Mouse (Mus musculus): ENCODE data around the gene Dcaf6. TPM values are rescaled to one million over a fixed set of nuclear protein-coding genes. Genes with fewer than 3 reads are reported as not detected.
"Not testable (repeated sequence)": the region's sequence is repeated elsewhere in the genome, so short reads cannot be mapped to it uniquely, and the experiment has no call there.

Gene Dcaf6
- polyA plus RNA-seq, 1 experiment from 2014 or later, result 15.9 TPM

GRCm38 (mm10) chr1:165342126-165342525 is 118.1 kb downstream of the Dcaf6 start:
- H3K9me3 ChIP-seq, result no peaks in the 10 kb centered on the region
- no peak overlapping the region for H3K4me3 ChIP-seq
- H3K27ac ChIP-seq, result no peak overlapping the region
- H3K4me1 ChIP-seq, result peaks cover 17% of the 10 kb centered on the region
- no peaks in the 10 kb centered on the region for H3K27me3 ChIP-seq
- peaks cover 4% of the 10 kb centered on the region; the same call in 1 of the 2 replicates for H3K36me3 ChIP-seq
- H3K9ac ChIP-seq, result no peak overlapping the region
- no peak for ATAC-seq (ENCODE audit: low FRiP score, low read depth)
- WGBS, result 75% methylated on average over 7 of the region's 7 CpGs
- no peak overlapping the region for H3K4me2 ChIP-seq (replicated peaks)

DNA sequence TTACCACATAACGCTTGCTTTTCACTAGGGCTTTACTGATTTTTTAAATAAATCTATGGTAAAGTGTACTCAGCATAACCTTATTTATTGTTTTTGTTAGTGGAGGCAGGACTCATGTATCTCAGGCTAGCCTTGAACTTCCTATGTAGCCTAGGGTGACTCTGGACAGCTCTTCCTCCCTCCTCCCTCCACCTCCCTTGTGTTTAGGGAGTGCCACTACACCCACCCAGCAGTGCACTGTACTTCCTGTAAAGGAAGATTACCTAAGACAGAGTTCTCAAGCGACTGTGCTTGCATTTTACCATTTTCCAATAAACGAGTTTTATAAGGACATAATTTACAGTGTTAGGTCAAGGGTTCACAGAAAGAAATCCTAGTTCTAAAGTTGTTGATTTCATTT is 127.5 kb downstream of the Dcaf6 start:
- no peak overlapping the region for H3K4me2 ChIP-seq (replicated peaks)
- H3K9ac ChIP-seq, result no peak overlapping the region
- no peaks in the 10 kb centered on the region for H3K27me3 ChIP-seq
- ATAC-seq (ENCODE audit: low FRiP score, low read depth), result no peak
- no peaks in the 10 kb centered on the region for H3K9me3 ChIP-seq
- H3K4me3 ChIP-seq, result no peak overlapping the region
- H3K36me3 ChIP-seq, result peaks cover 19% of the 10 kb centered on the region
- H3K4me1 ChIP-seq, result peaks cover 2% of the 10 kb centered on the region; the same call in 1 of the 2 replicates
- H3K27ac ChIP-seq, result no peak overlapping the region
- WGBS, result 63% methylated on average over 3 of the region's 3 CpGs

DNA sequence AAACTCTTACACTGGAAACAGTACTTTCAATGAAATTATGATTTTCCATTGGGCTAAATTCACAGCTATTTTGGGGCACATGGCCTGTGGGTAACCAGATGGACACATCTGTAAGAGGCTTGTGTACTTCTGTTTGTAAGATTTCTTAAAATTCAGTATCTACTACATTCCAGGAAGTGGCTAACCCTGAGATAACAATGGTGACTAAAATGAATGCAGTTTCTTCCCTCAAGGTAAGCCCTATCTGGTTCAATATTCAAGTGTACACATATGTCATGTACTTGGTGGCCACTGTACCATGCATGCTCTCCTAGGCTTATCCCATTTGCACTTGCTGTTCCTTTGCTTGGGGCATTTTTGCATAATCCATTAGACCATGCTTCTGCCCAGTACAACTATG is 129.4 kb downstream of the Dcaf6 start:
- Histone ChIP-seq H3K9ac (no peak overlapping the region), H3K27ac (no peak overlapping the region), H3K4me2 (replicated peaks) (no peak overlapping the region), H3K9me3 (no peaks in the 10 kb centered on the region), H3K36me3 (peaks cover 15% of the 10 kb centered on the region), H3K4me3 (no peak overlapping the region), H3K27me3 (no peaks in the 10 kb centered on the region), H3K4me1 (peaks cover 9% of the 10 kb centered on the region)
- ATAC-seq (ENCODE audit: low FRiP score, low read depth), result no peak

GRCm38 (mm10) chr1:165328384-165329289 is 131.6 kb downstream of the Dcaf6 start:
- H3K36me3 ChIP-seq, result peaks cover 35% of the 10 kb centered on the region
- ATAC-seq (ENCODE audit: low FRiP score, low read depth); H3K4me3 ChIP-seq; H3K27ac ChIP-seq; H3K27me3 ChIP-seq; H3K9me3 ChIP-seq; H3K4me2 ChIP-seq (replicated peaks); H3K9ac ChIP-seq; H3K4me1 ChIP-seq: not testable (repeated sequence)
- WGBS, result 88% methylated on average over 17 of the region's 17 CpGs

GRCm38 (mm10) chr1:165327831-165328230 is 132.4 kb downstream of the Dcaf6 start:
- Histone ChIP-seq H3K4me2 (replicated peaks) (no peak overlapping the region), H3K9me3 (no peaks in the 10 kb centered on the region), H3K4me1 (peaks cover 9% of the 10 kb centered on the region), H3K27me3 (no peaks in the 10 kb centered on the region), H3K27ac (no peak overlapping the region), H3K4me3 (no peak overlapping the region), H3K9ac (no peak overlapping the region), H3K36me3 (peaks cover 43% of the 10 kb centered on the region)
- ATAC-seq (ENCODE audit: low FRiP score, low read depth), result no peak
- 21% methylated on average over 5 of the region's 5 CpGs for WGBS

DNA sequence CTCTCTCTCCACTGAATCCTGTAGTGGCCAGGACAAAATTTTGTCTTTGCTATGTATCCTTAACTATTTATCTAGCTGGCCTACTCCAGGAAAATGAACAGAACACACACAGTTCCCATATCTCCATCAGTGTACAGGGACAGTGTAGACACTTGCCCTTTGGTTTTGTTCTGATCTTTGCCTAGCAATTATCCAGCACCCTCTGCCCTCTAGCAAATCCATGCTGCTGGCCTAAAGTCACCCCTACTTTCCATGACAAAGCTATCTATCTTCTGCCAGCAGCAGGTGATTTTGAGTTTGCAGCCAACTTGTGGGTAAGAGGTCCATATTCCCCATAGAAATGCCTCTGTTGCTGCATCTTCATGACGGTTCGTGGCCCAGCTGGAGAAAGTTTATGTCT is 132.9 kb downstream of the Dcaf6 start:
- H3K27ac ChIP-seq, result no peak overlapping the region
- no peaks in the 10 kb centered on the region for H3K27me3 ChIP-seq
- 30% methylated on average over 2 of the region's 2 CpGs for WGBS
- H3K4me1 ChIP-seq, result peaks cover 9% of the 10 kb centered on the region
- no peak for ATAC-seq (ENCODE audit: low FRiP score, low read depth)
- H3K4me3 ChIP-seq, result no peak overlapping the region
- H3K9ac ChIP-seq, result no peak overlapping the region
- H3K4me2 ChIP-seq (replicated peaks), result no peak overlapping the region
- H3K36me3 ChIP-seq, result peaks cover 46% of the 10 kb centered on the region
- H3K9me3 ChIP-seq, result no peaks in the 10 kb centered on the region

DNA sequence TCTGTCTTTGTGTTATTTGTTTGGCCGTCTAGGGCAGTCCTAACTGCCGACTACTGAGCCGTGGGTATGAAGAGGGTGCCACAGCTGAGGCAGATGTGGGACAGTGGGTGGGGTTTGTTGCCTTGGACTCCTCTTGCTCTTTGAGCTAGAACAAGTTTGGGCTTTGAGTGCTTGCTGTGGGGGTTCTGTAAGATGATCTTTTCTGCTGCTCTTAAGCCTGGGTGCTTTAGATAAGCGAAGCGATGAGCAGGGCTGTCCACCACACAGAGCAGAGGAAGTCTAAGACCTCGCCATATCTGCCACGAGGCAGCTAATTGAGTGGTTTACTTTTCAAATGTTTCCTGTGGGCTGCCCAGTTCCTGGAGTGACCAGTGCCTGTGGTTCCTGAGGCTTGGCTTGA is 137.3 kb downstream of the Dcaf6 start:
- Histone ChIP-seq H3K27me3 (no peaks in the 10 kb centered on the region), H3K9ac (no peak overlapping the region), H3K4me3 (no peak overlapping the region), H3K36me3 (peaks cover 71% of the 10 kb centered on the region), H3K4me2 (replicated peaks) (no peak overlapping the region), H3K9me3 (no peaks in the 10 kb centered on the region), H3K4me1 (peaks cover 8% of the 10 kb centered on the region), H3K27ac (no peak overlapping the region)
- ATAC-seq (ENCODE audit: low FRiP score, low read depth), result no peak
- 81% methylated on average over 7 of the region's 7 CpGs for WGBS

DNA sequence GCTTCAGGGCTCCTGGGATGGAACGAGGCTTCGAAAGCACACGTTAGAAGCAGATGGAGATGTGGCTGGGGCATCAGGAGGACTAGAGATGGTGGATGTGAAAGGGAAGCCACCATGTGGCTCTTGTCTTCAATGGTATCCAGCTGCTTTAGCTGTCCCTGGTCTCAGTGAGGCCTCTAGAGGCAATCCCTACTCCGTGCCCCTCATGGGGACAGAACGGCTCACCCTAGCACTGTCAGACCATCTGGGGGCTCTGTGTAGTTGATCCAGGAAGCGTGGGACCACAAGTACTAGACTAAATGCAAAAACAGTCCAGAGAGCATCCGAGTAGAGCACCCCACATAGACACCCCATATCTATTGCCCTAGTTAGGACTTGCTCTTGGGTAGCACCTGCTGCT is 138.4 kb downstream of the Dcaf6 start:
- peaks cover 81% of the 10 kb centered on the region for H3K36me3 ChIP-seq
- no peaks in the 10 kb centered on the region for H3K27me3 ChIP-seq
- no peak for ATAC-seq (ENCODE audit: low FRiP score, low read depth)
- WGBS, result 79% methylated on average over 7 of the region's 7 CpGs
- H3K4me3 ChIP-seq, result no peak overlapping the region
- H3K4me1 ChIP-seq, result no peaks in the 10 kb centered on the region
- no peak overlapping the region for H3K9ac ChIP-seq
- H3K4me2 ChIP-seq (replicated peaks), result no peak overlapping the region
- H3K9me3 ChIP-seq, result no peaks in the 10 kb centered on the region
- no peak overlapping the region for H3K27ac ChIP-seq

DNA sequence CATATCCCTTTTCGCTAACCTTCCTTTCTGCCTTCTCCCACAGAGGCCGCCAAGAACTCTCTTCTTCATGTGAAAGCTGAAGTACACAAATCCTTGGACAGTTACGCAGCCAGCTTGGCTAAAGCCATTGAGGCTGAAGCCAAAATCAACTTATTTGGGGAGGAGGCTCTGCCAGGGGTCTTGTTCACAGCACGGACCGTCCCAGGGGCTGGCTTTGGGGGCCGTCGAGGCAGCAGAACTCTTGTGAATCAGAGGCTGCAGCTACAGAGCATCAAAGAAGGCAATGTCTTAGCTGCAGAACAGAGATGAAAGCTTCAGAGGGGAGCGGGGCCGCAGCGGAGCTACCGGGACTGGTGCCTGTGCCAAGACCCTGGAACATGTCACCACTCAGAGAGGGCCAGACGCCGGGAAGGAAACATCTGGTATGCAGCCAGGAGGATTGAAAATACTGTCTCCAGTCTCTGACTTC is 138.8 kb downstream of the Dcaf6 start:
- WGBS, result 69% methylated on average over 13 of the region's 13 CpGs
- no peak for ATAC-seq (ENCODE audit: low FRiP score, low read depth)
- peaks cover 83% of the 10 kb centered on the region for H3K36me3 ChIP-seq
- H3K27ac ChIP-seq, result no peak overlapping the region
- no peak overlapping the region for H3K4me2 ChIP-seq (replicated peaks)
- H3K4me3 ChIP-seq, result no peak overlapping the region
- H3K9me3 ChIP-seq, result no peaks in the 10 kb centered on the region
- H3K27me3 ChIP-seq, result no peaks in the 10 kb centered on the region
- no peaks in the 10 kb centered on the region for H3K4me1 ChIP-seq
- H3K9ac ChIP-seq, result no peak overlapping the region

DNA sequence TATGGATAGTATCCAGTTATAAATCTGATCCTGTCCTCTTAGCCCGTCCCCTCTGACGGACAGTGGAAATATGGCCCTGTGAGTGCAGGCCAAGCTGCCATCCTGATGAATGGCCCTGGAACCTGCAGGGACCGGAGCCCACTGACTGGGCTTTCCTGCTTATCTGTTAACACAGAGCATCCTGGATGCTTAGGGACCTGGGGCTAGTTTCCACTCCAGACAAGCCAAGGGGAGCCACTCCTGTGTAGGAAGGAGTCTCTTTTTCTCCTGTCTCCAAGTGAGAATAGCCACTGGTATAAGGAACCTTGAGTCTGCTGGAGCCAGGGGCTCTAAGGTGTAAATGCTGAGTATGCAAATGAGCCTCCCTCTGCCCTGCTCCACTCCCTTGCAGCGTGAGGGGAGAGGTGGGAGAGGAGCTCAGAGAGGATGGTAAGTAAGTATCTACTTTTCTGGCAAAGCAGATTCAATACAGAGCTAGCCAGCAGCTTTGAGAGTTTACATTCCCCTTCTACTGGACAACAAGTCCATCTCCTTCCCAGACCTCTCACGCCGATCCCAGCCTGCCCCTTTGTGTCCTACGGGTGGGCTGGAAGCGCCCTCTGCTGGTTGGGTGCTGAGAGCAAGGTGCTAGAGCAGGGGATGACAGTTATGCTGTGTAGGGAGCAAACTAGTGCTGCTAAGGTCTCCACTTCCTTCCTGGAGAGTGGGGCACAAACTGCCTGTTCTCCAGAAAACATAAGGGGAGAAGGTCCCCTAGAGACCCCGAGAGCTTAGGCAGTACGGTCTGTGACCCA is 139.9 kb downstream of the Dcaf6 start:
- Histone ChIP-seq H3K27me3 (no peaks in the 10 kb centered on the region), H3K4me2 (replicated peaks) (no peak overlapping the region), H3K9ac (no peak overlapping the region), H3K27ac (no peak overlapping the region), H3K36me3 (peaks cover 77% of the 10 kb centered on the region), H3K9me3 (no peaks in the 10 kb centered on the region), H3K4me1 (no peaks in the 10 kb centered on the region), H3K4me3 (no peak overlapping the region)
- WGBS, result 45% methylated on average over 10 of the region's 10 CpGs
- ATAC-seq (ENCODE audit: low FRiP score, low read depth), result no peak

DNA sequence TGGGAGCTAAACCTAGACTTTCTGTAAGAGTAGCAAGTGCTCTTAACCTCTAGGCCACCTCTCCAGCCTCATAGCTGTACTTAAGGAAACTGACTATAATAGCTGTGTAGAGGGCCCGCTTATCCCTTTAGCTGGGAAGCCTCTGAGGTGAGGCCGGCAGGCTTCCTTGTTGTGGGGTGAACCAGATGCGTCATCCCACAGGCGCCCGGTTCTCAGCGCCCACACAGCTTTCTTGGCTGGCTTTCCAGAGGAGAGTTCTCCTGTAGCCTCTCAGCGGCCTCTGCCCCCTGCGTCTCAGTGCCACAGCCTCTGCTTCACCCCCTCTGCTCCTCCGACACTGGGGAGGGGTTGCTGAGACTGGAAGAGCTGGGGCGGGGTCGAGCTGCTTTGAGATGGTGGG is 143.9 kb downstream of the Dcaf6 start:
- no peaks in the 10 kb centered on the region for H3K9me3 ChIP-seq
- H3K4me3 ChIP-seq, result no peak overlapping the region
- no peak for ATAC-seq (ENCODE audit: low FRiP score, low read depth)
- peaks cover 71% of the 10 kb centered on the region for H3K36me3 ChIP-seq
- H3K4me2 ChIP-seq (replicated peaks), result no peak overlapping the region
- no peak overlapping the region for H3K9ac ChIP-seq
- 40% methylated on average over 11 of the region's 11 CpGs for WGBS
- H3K4me1 ChIP-seq, result no peaks in the 10 kb centered on the region
- H3K27ac ChIP-seq, result no peak overlapping the region
- H3K27me3 ChIP-seq, result no peaks in the 10 kb centered on the region

DNA sequence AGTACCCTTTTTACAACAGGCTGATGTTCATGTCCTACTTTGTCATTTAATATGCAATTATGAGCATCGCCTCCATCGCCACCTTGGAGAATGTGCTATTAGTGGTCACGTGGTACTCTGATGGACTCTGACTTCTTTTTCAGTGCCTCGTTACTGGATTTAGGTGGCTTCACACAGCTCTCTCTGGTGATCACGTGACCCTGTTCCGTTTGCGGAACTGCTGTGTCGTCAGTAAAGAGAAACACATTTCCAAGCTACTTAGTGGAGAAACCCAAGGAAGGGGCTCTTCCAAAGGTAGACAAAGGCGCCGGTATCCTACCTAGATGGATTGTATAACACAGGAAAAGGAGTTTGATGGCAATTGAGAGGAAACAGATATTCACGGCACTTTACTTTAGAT is 152.1 kb downstream of the Dcaf6 start:
- no peak overlapping the region for H3K4me3 ChIP-seq
- peaks cover 69% of the 10 kb centered on the region for H3K36me3 ChIP-seq
- H3K9me3 ChIP-seq, result no peaks in the 10 kb centered on the region
- no peak for ATAC-seq (ENCODE audit: low FRiP score, low read depth)
- no peak overlapping the region for H3K4me2 ChIP-seq (replicated peaks)
- H3K4me1 ChIP-seq, result 0 out of 2 replicates have a peak, but pooled peaks cover 1% of the 10 kb centered on the region
- no peaks in the 10 kb centered on the region for H3K27me3 ChIP-seq
- no peak overlapping the region for H3K9ac ChIP-seq
- H3K27ac ChIP-seq, result no peak overlapping the region
- 63% methylated on average over 11 of the region's 11 CpGs for WGBS

All from limb, embryonic 13.5 days (tissue).